Mouse (Mus musculus): Measurements from ENCODE around the gene Kalrn. TPM values are rescaled to one million over a fixed set of nuclear protein-coding genes. Genes with fewer than 3 reads are reported as not detected.

Gene Kalrn
- polyA plus RNA-seq, 1 experiment from 2014 or later = 30.0 TPM

Other genes with a start within 250 kb of the Kalrn start
- gene Ropn1, start 76.4 kb upstream of the Kalrn start, polyA plus RNA-seq (2016; fragmentation: Nextera tagmentation; extraction: Ambion mirVana) = not detected in 2 replicates
- gene Ccdc14, start 117.1 kb upstream of the Kalrn start, polyA plus RNA-seq (2016; fragmentation: Nextera tagmentation; extraction: Ambion mirVana) = 10.4 and 12.0 TPM in 2 replicates
- 3.4 and 5.5 TPM in 2 replicates for gene Mylk, start 171.7 kb upstream of the Kalrn start, polyA plus RNA-seq (2016; fragmentation: Nextera tagmentation; extraction: Ambion mirVana)